Mouse (Mus musculus) ovary, postnatal 36 days (tissue): Measurements from ENCODE around the gene 1700016C15Rik.

Source experiments
- DNase-seq: peaks from one replicate; pipeline ENCODE4 v3.0.0; 2022; ENCODE audit warnings: low spot score, mixed read lengths

Gene 1700016C15Rik

GRCm38 (mm10) chr1:177796193-177796939 lies 66.8 kb downstream of the 1700016C15Rik start, which contains the start of gene Adss:
TSS of gene Adss (minus strand) at chr1:177796511.
- peak; percentile 100 for DNase-seq

DNA sequence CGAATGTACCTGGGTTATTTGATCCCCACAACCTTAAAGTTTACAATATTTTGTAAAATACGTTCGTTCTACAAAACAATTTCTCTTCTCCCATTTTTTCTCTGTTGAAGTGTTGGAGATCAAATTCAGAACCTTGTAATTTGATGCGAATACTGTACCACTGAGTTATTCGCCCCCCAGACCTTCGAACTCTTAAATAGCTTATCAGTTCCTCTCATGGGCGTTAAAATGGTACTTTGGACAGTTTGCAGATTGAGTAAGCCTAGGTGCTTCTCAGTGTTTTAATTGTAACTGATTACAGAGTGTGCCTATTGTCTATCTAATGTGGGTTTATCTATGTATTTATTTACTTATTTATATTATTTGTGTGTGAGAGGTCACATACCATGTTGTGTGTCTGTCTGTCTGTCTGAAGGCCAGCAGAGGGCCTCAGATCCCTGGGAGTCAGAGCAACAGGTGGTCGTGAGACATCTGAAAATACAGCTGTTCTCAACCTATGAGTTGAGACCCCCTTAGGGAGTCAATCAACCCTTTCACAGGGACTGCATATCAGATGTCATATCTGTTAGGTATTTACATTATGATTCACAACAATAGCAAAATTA lies 67.6 kb downstream of the 1700016C15Rik start:
- DNase-seq, result no peak
